Mouse (Mus musculus): ENCODE measurements around the gene Oprm1. TPM values are rescaled to one million over a fixed set of nuclear protein-coding genes. Genes with fewer than 3 reads are reported as not detected.
"Not testable (repeated sequence)": the region's sequence is repeated elsewhere in the genome, so short reads cannot be mapped to it uniquely, and the experiment has no call there.

Gene Oprm1
- polyA plus RNA-seq, 1 experiment from 2014 or later = not detected

GRCm38 (mm10) chr10:6848162-6848754 lies 90.0 kb downstream of the Oprm1 start:
- ATAC-seq (peak; percentile 91), DNase-seq (ENCODE audit: low read depth, low spot score) (peak; percentile 94)
- no peaks in the 10 kb centered on the region for H3K27me3 ChIP-seq
- CTCF ChIA-PET = interaction anchor here (1.3 kb wide), 1 partner anchor 11 kb away, joined by 7 read pairs; no protein-coding TSS in a partner anchor
- TF ChIP-seq CTCF (IDR thresholded peaks at IDR 0.05) = no peak
- POLR2A ChIA-PET = no interaction called here
- in situ Hi-C loops (cut with MboI; ENCODE audit: low pct_unique_long_range_greater_than_20kb) = no loop called here

DNA sequence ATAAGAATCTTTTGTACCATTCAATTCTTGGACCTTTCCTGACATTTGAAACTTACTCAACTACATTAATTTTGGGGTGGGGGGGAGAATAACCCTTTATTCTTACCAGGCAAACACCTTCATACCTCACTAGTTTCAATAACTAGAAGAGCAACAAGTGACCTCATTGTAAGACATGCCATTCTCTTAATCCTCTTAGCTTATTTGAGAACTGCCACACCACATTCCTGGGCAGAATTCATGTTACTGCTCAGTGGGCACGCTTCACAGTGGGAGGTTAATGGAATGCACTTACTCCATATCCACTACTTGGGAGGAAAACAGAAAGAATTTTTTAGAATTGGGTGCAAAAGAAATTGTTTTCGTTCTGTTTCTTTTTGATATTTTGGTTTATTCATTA lies 90.5 kb downstream of the Oprm1 start:
- ATAC-seq (peak; percentile 95), DNase-seq (ENCODE audit: low read depth, low spot score) (peak; percentile 79)
- no peaks in the 10 kb centered on the region for H3K27me3 ChIP-seq
- in situ Hi-C loops (cut with MboI; ENCODE audit: low pct_unique_long_range_greater_than_20kb) = no loop called here
- POLR2A ChIA-PET = no interaction called here
- no peak for TF ChIP-seq CTCF (IDR thresholded peaks at IDR 0.05)
- CTCF ChIA-PET = interaction anchor here (1.3 kb wide), 1 partner anchor 12 kb away, joined by 7 read pairs; no protein-coding TSS in a partner anchor

DNA sequence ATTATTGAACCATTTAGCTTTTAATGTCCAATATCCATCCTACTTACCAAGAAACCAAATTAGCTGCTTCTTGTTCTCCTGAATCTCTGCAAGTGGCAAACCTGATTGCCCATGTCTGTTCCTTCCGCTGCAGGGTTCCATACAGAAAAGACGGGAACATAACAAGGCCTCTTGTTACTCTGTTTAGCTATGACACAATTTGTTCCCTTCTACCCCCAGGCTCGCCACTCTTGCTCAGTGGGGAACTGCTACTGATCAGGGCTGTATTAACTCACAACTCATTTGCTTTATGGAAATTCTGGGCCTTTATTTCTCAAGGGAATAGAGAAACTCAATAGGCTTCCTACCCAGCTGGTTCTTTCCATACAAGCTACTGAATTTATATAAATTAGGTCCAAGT lies 97.5 kb downstream of the Oprm1 start:
- no peak for ATAC-seq
- CTCF ChIA-PET = no interaction called here
- TF ChIP-seq CTCF (IDR thresholded peaks at IDR 0.05) = no peak
- POLR2A ChIA-PET = no interaction called here
- in situ Hi-C loops (cut with MboI; ENCODE audit: low pct_unique_long_range_greater_than_20kb) = no loop called here
- no peak for DNase-seq (ENCODE audit: low read depth, low spot score)
- no peaks in the 10 kb centered on the region for H3K27me3 ChIP-seq

GRCm38 (mm10) chr10:6871418-6872072 lies 113.2 kb downstream of the Oprm1 start:
- ChIA-PET CTCF (interaction anchor here (0.6 kb wide), 1 partner anchor 836 kb away, joined by 3 read pairs; no protein-coding TSS in a partner anchor), POLR2A (no interaction called here)
- peaks cover 7% of the 10 kb centered on the region for H3K27me3 ChIP-seq
- no peak for TF ChIP-seq CTCF (IDR thresholded peaks at IDR 0.05)
- in situ Hi-C loops (cut with MboI; ENCODE audit: low pct_unique_long_range_greater_than_20kb) = no loop called here
- no peak for ATAC-seq
- DNase-seq (ENCODE audit: low read depth, low spot score) = no peak

DNA sequence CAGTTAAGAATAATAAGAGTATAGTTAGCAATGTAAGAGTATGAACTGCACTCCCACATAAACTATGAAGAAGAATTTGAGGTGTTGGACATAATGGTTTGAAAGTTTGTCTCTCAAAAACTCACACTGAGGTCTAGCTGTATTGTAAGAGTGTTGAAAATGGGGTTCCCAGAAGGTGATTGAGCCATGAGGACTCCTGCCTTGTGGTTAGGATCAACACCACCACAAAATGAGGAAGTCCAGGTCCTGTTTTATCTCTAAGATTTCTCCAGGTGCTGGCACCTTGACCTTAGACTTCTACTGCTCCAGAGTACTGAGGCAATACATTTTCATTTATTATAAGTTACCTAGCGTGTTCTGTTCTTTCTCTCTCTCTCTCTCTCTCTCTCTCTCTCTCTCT lies 115.6 kb downstream of the Oprm1 start:
- ChIA-PET POLR2A (no interaction called here), CTCF (no interaction called here)
- ATAC-seq (no peak), DNase-seq (ENCODE audit: low read depth, low spot score) (no peak)
- H3K27me3 ChIP-seq = peaks cover 7% of the 10 kb centered on the region
- in situ Hi-C loops (cut with MboI; ENCODE audit: low pct_unique_long_range_greater_than_20kb) = no loop called here
- no peak for TF ChIP-seq CTCF (IDR thresholded peaks at IDR 0.05)

DNA sequence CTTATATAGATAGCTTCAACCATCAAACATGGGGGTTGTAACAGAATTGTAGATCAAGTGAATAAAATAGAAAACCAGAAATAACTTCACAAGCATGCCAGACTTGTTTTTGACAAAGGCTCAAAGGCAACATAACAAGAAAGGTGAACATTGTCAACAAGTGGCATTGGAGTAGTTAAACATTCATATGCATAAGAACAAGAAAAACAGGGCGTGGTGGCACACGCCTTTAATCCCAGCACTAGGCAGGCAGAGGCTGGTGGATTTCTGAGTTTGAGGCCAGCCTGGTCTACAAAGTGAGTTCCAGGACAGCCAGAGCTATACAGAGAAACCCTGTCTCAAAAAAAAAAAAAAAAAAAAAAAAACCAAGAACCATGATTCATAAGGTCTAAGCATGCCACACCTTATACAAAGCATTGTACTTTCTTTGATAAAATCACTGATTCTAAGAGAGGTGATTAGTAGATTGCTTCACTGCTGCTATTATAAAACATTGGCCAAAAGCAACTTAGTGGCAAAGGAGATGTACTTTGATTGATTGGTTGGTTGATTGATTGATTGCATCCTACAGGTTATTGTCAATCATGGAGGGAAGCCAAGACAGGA lies 120.1 kb downstream of the Oprm1 start:
- in situ Hi-C loops (cut with MboI; ENCODE audit: low pct_unique_long_range_greater_than_20kb) = no loop called here
- TF ChIP-seq CTCF (IDR thresholded peaks at IDR 0.05) = no peak
- CTCF ChIA-PET = interaction anchor here (0.6 to 1.0 kb wide), 3 partner anchors 8 to 213 kb away, joined by 3 read pairs; no protein-coding TSS in a partner anchor
- peaks cover 7% of the 10 kb centered on the region for H3K27me3 ChIP-seq
- ATAC-seq (no peak), DNase-seq (ENCODE audit: low read depth, low spot score) (no peak)
- POLR2A ChIA-PET = no interaction called here

GRCm38 (mm10) chr10:6882041-6882440 lies 123.7 kb downstream of the Oprm1 start:
- CTCF ChIA-PET; ATAC-seq; DNase-seq (ENCODE audit: low read depth, low spot score); H3K27me3 ChIP-seq; POLR2A ChIA-PET: not testable (repeated sequence)
- in situ Hi-C loops (cut with MboI; ENCODE audit: low pct_unique_long_range_greater_than_20kb) = loop anchor here (5.0 to 10.0 kb wide), 2 partner anchors 123 to 195 kb away; no protein-coding TSS in a partner anchor

GRCm38 (mm10) chr10:6885460-6885859 lies 127.2 kb downstream of the Oprm1 start:
- no peaks in the 10 kb centered on the region for H3K27me3 ChIP-seq
- TF ChIP-seq CTCF (IDR thresholded peaks at IDR 0.05) = peak; percentile 49
- ChIA-PET CTCF (interaction anchor here (1.0 to 1.3 kb wide), 2 partner anchors 189 to 226 kb away, joined by 3 read pairs; no protein-coding TSS in a partner anchor), POLR2A (interaction anchor here (0.6 kb wide), 1 partner anchor 326 kb away, joined by 3 read pairs; no protein-coding TSS in a partner anchor)
- DNase-seq (ENCODE audit: low read depth, low spot score) (peak; percentile 7), ATAC-seq (no peak)
- in situ Hi-C loops (cut with MboI; ENCODE audit: low pct_unique_long_range_greater_than_20kb) = loop anchor here (10.0 kb wide), 1 partner anchor 119 kb away; no protein-coding TSS in a partner anchor

DNA sequence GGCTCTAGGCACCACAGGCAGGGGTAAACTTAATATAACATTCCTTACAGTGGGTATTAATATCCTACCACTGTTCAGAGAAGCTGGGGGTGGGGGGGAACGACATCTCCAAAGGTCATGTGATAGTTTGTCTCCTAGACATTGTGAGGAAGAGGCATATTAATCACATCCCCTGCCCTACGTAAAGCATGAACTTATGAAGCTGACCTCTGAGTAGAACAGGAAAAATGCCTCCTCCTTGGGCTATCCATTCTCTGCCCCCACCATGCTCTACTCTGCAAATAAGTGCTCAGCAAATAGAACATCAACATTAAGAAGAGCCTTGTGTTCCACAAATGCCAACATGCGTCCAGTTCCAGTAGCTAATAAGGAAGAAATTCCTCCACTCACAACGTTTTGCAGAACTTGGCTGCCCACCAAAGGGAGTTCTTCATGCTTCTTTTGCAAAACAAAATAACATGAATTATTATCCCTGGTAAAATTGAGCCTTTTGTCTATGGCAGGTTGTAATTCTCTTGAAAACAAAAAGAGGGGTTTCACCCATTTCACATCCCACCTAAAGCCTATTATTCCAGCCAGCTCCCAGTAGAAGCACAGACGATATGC lies 131.4 kb downstream of the Oprm1 start:
- H3K27me3 ChIP-seq = no peaks in the 10 kb centered on the region
- ATAC-seq (no peak), DNase-seq (ENCODE audit: low read depth, low spot score) (no peak)
- TF ChIP-seq CTCF (IDR thresholded peaks at IDR 0.05) = no peak
- ChIA-PET CTCF (no interaction called here), POLR2A (no interaction called here)
- in situ Hi-C loops (cut with MboI; ENCODE audit: low pct_unique_long_range_greater_than_20kb) = loop anchor here (10.0 kb wide), 1 partner anchor 115 kb away; no protein-coding TSS in a partner anchor

DNA sequence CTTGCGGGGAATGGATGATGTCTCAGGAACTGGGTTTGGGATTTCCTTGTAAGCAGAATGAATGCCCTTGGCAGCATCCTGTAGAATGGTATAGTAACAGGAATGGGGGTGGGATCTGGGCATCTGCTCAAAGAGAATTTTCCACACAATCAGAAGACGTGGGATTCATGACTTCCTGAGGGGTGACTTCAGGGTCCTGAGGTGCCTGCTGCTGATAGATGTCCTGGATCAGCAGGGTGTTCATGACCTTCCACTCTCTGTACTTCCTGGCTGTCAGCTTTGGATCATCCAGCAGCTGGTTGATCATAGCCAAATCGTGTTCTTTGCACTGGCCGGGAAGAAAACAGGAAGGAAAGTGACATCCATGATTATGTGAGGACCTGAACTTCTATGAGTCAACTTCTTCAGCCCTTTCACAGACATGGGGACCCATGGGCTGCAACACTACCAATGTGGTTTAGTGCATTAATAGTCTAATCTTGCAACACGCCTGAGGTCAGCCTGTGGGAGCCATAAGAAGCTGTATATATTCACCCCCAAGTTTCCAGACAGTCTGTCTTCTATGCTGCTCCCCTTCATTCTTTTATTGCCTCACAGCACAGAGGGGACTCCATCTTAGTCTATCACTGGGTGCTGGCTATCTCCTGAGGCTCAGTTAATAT lies 132.2 kb downstream of the Oprm1 start:
- DNase-seq (ENCODE audit: low read depth, low spot score) = no peak
- H3K27me3 ChIP-seq = no peaks in the 10 kb centered on the region
- no peak for ATAC-seq
- ChIA-PET POLR2A (no interaction called here), CTCF (no interaction called here)
- in situ Hi-C loops (cut with MboI; ENCODE audit: low pct_unique_long_range_greater_than_20kb) = no loop called here
- no peak for TF ChIP-seq CTCF (IDR thresholded peaks at IDR 0.05)

All from Patski (cell line).